Mouse (Mus musculus) c-Kit-positive CD71-negative TER-119-negative erythroid progenitor cells, embryonic 14.5 days (primary cell): Measurements from ENCODE around the gene Mcoln3.

Experiments used
- DNase-seq: peaks from one replicate; pipeline ENCODE4 v3.0.0-alpha.2; 2013; ENCODE audit warnings: low read depth

Gene Mcoln3

GRCm38 (mm10) chr3:146174215-146174614, 57.0 kb downstream of the Mcoln3 start:
- no peak for DNase-seq

DNA sequence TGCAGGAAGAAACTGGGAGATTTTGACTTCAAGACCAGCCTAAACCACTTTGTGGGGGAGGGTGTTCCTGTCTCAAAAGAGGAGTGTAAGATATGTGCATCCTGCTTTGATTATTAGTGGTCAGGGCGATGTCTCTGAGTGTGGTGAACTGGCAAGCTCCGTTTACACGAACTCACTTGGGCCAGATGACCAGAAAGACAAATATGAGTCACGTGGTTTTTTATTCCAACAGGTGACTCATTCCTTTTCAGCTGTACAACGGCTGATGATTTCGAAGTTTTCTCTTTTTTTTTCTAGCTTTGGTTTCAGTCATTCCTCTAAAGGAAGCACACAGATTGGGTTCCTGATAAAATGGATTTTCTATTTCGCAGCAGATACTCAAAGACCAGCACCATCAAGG, 60.0 kb downstream of the Mcoln3 start:
- no peak for DNase-seq

DNA sequence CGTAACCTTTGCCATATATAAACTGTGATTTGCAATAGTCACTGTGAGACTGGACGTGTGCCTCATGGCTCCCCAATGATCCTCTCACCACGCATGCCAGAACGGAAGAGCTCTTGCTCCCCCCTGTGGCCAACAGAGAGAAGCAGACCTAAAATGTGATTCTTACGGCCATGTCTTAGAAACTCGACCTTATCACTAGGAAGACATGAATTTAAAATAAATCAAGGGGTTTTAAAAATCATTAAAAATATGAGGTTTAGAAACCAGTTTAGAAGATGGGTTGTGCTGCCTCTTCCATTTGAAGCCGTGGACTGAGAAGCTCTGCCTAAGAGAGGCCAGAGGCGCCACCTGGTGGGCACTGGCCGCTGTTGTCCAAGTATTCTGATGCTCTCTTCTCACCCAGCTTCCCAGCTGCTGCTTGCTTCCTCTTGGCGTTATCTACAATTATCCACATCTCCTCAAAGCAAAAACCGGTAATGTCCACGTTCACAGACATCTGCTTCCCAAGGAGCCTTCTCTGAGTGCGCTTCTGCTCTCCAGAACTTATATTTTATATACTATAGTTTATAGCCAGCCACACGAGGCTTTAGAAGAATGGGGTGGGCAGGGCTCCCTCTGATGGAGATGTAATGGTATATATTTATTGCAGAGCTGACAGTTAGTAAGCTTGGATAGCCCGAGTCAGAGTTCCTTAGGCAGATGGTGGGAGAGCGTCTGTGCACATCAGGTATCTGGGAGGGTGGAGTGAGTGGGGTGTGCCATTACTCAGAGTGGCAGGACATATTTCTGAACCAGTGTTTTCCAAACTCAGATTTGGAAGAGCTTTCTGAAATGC, 60.7 kb downstream of the Mcoln3 start:
- DNase-seq: peak; percentile 65

DNA sequence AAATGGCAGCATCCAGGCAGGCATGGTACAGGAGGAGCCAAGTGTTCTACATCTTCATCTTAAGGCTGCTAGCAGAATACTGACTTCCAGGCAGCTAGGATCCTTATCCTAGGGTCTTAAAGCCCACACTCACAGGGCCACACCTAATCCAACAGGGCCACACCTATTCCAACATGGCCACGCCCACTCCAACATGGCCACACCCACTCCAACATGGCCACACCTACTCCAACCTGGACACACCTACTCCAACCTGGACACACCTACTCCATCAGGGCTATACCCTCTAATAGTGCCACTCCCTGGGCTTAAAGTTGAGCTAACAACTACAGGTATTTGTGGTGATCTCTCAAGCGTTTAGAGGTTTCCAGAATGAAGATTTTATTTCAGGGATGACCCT, 63.1 kb downstream of the Mcoln3 start:
- no peak for DNase-seq

DNA sequence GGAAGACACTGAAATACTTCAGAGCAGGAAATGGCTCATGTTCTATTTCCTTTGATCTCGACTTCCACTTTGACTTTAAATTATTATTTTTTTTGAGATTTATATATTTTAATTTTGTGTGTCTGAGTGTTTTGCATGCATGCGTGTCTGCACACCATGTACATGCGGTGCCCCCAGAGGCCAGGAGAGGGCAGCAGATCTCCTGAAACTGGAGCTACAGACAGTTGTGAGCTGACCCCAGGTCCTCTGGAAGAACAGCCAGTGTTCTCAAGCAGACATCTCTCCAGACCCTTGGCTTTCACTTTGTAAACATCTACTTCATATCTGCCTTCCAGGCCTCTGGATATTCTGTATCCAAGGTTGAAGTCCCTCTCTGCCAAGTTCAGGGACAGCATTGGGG, 63.7 kb downstream of the Mcoln3 start:
- DNase-seq: peak; percentile 43

DNA sequence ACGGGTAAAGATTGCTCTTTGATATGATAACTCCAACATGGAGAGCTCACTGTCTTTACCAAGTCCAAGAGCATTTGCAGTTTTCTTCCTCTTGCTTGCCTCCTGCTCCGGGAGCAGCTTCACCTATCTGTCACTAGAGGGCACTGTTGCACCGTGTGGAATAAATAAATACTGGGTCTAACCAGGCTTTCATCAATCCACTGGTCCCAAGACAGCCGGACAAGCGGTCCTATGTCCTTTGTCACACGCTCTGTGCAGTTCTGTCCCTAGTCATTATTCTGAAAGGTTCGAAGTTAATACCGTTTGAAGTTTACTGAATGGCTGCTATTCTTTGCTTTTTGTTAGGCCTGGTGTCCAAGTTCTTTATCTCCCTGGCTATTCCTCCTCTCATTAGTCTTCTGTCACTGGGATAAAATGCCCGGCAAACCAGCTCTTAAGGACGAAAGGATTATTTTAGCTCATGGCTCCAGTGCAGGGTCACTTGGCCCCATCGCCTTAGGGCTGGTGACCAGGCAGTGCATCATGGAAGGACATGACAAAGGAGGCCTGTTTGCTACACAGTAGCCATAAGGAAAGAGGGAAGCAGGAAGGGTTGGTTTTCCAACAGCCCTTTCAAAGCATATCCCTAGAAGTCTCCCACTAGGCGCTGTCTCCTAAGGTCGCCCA, 67.9 kb downstream of the Mcoln3 start:
- DNase-seq: peak; percentile 44

DNA sequence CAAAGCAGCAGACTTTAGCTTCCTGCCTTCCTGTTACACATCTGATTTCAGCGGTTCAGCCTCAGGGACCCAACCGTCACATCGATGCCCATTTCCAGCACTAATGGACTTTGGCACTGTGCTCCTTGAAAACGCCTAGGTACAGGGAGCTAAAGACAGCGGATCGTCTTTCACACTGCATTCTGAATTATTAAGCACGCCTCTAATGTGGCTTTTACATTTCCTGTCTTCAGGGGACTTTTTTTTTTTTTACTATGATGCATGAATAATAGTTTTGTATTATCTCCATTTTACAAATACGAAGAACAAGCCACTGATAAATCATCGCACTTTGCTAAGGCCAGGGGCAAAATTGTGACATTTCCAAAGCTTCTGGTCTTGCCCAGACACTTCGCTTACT, 68.8 kb downstream of the Mcoln3 start:
- DNase-seq: no peak

DNA sequence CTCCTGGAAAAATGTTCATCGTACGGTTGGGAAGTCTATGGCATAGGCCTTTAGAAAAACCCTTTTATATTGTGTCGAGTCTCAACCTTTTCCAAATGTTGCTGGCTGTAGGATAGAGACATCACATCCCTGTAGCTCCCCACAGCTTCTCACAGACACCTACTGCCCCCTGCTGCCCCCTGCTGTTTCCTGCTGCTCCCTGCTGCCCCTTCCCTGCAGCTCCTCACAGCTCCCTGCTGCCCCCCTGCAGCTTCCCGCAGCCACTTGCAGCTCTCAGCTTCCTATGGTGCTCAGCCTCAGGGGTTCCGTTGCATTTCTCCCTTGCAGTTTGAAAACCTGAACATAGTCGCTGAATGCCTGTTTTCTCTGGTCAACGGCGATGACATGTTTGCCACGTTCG, 72.7 kb downstream of the Mcoln3 start:
- no peak for DNase-seq
